Mouse (Mus musculus): ENCODE measurements around the gene Adck1.

Adck1 gene

DNA sequence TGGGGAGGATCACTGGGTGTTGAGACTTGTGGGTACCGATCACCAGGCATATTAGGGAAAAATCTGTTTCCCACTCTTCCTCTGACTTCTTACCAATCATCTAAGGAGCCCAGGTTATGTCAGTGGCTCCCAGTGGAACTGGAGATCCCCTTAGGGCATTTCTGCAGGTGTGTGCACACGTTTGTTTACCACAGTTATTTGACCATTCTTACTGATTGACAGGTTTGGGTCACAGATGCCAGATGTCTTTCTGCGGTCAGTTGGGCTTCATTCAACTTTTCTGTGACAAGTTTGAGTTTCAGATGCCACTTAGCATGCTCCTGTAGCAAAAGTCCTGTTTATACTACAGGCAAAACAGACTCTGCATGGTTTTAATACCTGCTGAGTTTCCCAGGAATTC lies 112.5 kb downstream of the Adck1 start:
- CTCF ChIA-PET, result no interaction called here

DNA sequence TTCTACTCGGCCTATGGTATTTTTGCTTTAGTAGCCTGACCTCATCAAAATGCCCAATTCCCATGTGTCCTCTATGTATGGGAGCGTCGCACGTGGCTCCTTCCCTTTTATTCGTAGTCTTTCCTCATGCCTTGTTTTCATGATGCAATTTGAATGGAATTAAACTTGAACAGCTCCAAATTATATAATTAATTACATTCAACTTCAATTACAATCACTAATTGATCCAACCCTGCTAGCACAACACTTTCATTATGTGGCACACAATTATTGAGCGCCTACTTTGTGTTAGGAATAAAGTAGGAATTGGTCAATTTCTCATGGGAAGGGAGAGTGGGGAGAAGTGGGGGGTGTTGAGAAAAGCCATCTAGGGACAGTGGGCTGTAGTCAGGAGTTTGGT lies 113.4 kb downstream of the Adck1 start:
- CTCF ChIA-PET, result interaction anchor here (0.8 kb wide), 1 partner anchor 11 kb away, joined by 4 read pairs; no protein-coding TSS in a partner anchor

DNA sequence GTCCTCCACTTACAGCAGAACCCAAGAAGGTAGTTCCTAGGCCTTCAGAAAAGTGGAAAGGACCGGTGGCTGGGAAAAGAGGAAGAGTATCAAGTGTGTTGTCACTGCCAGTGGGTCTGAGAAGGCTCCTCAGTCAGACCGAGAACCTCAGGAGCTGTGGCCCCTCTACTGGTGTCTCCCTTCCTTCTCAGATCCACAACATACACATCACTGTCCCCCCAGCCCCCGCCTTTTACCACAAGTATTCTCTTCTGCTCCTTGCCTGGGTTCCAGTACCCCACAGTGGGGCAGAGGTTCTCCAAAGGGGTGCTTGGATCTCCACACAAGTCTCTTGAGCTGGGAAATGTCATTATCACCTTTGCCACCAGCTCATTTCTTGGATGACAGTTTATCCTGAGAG lies 115.5 kb downstream of the Adck1 start:
- CTCF ChIA-PET, result no interaction called here

DNA sequence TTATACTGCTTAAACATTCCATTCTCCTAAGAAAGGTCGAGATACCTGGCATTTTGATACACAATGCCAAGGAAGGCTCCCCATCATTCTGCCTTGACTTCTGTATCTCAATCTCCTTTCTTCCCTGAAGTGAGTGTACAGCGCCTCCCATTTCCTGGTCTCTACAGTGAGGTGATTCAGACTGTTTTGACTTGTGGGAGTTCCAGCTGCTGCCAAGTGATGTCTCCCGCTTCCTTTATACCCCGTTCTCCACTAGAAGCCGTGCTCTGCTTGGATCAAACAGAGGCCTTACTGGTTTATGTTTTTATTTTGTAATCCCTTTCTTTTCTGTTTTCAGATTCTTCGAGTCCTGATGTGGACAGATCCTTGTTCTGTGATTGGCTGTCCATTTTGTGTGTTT lies 116.3 kb downstream of the Adck1 start:
- CTCF ChIA-PET, result no interaction called here

DNA sequence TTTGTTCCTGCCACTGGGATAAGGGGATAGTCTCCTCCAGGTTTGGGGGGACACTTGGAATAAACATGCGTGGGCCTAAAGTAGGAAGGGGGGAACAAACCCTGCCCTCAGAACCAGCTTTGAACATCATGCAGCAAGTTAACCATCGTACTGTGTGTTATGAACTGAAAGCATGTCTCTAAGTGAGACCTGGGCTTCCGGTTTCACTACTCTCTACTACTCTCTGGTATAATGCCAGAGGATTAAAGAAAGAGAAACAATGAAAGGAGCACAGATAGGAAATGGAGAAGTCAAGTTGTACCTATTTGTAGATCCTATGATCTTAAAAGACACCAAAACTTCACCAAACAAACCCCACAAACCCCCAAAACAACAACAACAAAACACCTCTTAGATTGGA lies 121.3 kb downstream of the Adck1 start:
- CTCF ChIA-PET, result interaction anchor here (0.6 kb wide), 1 partner anchor 107 kb away, joined by 3 read pairs; no protein-coding TSS in a partner anchor

DNA sequence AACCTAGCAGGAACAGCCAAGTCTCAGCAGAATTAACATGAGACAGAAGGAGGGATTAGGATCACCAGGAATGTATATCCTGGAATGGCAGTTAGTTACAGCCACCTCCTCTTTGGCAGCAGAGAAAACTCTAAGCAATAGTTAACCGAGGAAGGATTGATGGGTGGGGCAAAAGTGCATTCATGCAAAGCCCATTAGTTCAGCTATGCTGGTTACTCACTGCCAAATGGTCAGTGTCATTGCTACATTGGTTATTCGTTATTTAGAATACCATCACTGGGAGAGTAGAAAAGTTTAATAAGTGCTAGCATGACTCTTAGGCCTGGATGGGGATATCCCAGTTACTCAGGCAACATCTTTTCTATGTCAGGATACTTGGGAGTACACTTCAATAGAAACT lies 130.5 kb downstream of the Adck1 start:
- CTCF ChIA-PET, result no interaction called here
